ENCODE assay signal across 22 mouse cellular contexts in the genomic region with DNA sequence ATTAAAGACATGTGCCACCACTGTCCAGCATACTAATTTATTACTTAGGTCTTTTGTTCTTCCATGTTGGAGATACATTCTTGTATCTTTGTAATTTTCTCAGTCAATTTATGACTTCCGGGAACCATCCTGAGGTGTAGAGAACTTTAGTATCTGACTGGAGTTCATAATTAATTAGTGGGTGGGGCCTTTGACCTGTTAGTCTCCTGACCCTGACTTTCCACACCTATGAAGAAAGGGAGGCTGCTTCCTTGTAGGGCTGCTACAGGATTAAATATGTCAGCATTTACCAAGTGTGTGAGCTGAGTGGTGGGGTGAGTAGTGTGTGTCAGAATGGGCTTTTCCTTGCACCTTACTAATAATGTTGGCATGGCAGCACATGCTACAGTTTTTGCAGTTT.
"Had no signal": no experiment of that assay in that cellular context is flagged by ENCODE, and none has a peak within 500 bp of the region (broad histone marks: within the 10 kb centered on the region; RNA-seq: fewer than 3 reads in every experiment).

No protein-coding gene starts in this region.

- H3K27ac ChIP-seq: kidney, embryonic 15.5 days; limb, embryonic 10.5 days; limb, embryonic 13.5 days; liver, embryonic 12.5 days; liver, embryonic 15.5 days; lung, embryonic 15.5 days; midbrain, embryonic 10.5 days; midbrain, embryonic 13.5 days; neural tube, embryonic 13.5 days had no signal

- ATAC-seq: liver, embryonic 12.5 days; midbrain, embryonic 13.5 days; midbrain, embryonic 16.5 days had no signal

- H3K36me3 ChIP-seq: kidney, embryonic 15.5 days; limb, embryonic 10.5 days; limb, embryonic 13.5 days; liver, embryonic 12.5 days; liver, embryonic 15.5 days; lung, embryonic 15.5 days; midbrain, embryonic 10.5 days; midbrain, embryonic 13.5 days; neural tube, embryonic 13.5 days had no signal

- H3K27me3 ChIP-seq: kidney, embryonic 15.5 days; limb, embryonic 13.5 days; liver, embryonic 12.5 days; liver, embryonic 15.5 days; lung, embryonic 15.5 days; megakaryocyte, embryonic 14.5 days; midbrain, embryonic 13.5 days; neural tube, embryonic 13.5 days had no signal

- H3K4me3 ChIP-seq: kidney, embryonic 15.5 days; limb, embryonic 10.5 days; limb, embryonic 13.5 days; liver, embryonic 12.5 days; liver, embryonic 15.5 days; lung, embryonic 15.5 days; megakaryocyte, embryonic 14.5 days; midbrain, embryonic 10.5 days; midbrain, embryonic 13.5 days; myocyte; neural tube, embryonic 13.5 days had no signal

- DNase-seq: kidney, adult 18-20 months; kidney, postnatal 10 days; kidney, postnatal 36 days; liver; lung, adult 18-20 months; lung, postnatal 10 days; lung, postnatal 36 days; retina, postnatal 1 day; right cerebral cortex, postnatal 25 days; thymus, postnatal 4 days had no signal
